Mouse (Mus musculus): ENCODE measurements around the gene Pklr.
"Not testable (repeated sequence)": the region's sequence is repeated elsewhere in the genome, so short reads cannot be mapped to it uniquely, and the experiment has no call there.

Gene Pklr

GRCm38 (mm10) chr3:89124241-89124640 lies 11.7 kb upstream of the Pklr start:
- DNase-seq, result no peak

DNA sequence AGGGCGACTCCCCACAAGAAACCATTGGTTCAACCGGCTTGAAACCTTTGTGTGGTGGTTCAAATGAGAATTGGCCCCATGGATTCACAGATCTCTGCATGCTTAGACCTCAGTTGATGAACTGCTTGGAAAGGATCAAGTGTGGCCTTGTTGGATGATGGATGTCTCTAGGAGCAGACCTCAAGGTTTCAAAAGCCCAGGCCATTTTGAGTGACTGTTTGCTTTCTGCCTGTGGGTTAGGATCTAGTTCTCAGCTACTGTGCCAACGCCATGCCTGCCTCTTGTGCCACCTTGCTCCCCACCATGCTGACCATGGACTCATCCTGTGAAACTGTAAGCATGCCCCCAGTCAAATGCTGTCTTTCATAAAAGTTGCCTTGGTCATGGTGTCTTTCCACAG lies 10.0 kb upstream of the Pklr start:
- DNase-seq, result no peak

GRCm38 (mm10) chr3:89129908-89130307 lies 6.0 kb upstream of the Pklr start:
- DNase-seq, result no peak

DNA sequence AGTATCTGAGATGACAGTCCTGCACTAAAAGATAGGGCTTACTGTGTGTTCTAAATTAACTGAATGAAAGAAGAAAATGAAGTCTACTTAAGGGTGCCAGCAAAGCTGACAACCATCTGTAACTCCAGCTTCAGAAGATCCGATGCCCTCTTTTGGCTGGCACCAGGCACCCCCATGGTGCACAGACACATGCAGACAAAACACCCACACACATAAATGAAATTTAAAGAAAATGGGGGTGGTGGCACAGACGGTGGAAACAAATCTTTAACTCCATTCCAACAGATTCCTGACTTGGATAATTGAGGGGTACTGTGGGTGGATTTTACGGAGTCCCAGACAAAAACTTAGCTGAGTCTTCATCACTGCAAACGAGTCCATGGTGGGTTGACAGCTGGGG lies 4.1 kb upstream of the Pklr start:
- no peak for DNase-seq

- DNase-seq, result peak; percentile 7 to 22
Measured at GRCm38 (mm10) chr3:89132285-89133062, 3.5 kb upstream of the Pklr start.

DNA sequence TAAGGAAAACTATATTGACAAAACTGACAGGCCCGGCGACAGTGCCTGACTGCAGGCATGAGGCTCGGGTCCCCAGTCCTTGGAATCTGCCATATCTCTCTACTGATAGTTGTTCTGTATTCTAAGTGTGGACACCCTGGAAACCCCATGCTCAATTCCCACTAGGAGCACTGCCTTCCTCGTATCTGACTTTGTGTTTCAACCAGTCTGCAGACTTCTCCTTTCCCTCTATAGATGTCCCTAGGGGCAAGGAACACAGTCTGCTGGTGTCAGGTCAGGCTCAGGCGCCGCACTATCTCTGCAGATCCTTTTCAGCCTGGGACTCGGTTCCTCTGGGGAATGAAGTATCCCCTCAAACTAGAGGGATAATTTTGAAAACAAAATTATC lies 2.9 kb upstream of the Pklr start:
- no peak for DNase-seq

DNA sequence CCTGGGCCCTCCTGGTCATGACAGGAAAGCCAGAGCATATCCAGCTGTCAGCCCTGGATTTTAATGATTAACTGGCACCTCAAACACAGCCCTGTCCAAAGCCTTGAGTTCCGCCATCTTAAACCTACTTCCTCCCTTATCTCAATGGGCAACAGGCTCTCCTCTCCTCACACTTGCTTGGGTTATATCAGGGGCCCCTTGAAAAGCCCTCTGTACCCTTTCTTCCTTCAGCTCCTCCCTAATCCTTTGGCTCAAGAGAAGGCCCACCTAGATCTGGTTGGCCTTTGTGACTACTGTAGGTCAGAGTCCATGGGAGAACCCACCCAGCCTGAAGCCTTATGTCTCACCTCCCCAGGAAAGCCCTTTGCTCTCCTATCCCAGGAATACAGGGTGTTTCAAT lies 2.2 kb upstream of the Pklr start:
- DNase-seq, result no peak

DNA sequence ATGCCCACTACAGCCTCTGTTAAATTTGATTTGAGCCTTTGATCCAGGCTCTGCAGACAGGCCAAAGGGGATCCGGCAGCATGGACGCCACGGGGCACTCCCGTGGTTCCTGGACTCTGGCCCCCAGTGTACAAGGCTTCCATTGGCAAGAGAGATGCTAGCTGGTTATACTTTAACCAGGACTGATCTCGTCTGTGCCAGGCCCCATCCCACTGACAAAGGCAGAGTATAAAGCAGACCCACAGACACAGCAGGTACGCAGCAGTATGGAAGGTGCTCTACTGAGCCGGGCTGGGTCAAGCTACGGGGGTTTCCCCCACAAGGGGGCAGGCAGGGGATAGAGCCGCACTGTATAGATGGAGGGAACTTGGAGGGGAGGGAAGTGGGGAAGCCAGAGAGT lies 423 bp downstream of the Pklr start:
- DNase-seq, result peak; percentile 57 to 62

GRCm38 (mm10) chr3:89144821-89145220 lies 8.9 kb downstream of the Pklr start:
- no peak for DNase-seq

GRCm38 (mm10) chr3:89145566-89145965 lies 9.6 kb downstream of the Pklr start:
- no peak for DNase-seq

- DNase-seq, result no peak
Measured at GRCm38 (mm10) chr3:89147101-89147978, 11.4 kb downstream of the Pklr start.

DNA sequence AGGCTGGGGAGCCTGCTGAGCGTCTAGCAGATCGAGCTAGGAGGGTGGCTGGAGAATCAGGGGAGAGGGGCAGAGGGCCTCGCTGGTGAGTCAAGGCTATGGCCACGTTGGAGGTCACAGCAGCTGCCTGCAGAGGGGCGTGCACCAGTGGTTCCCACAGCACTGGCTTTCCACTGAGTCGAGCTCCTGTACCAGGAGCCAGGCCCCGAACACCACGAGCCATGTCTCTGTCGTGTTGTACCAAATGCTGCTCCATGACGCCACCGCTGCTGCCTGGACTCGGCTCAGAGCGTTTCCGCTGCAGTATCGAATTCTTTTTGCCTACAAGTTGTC lies 12.0 kb downstream of the Pklr start:
- no peak for DNase-seq

- DNase-seq, result no peak
Measured at GRCm38 (mm10) chr3:89148567-89148966, 12.6 kb downstream of the Pklr start.

- DNase-seq, result no peak
Measured at GRCm38 (mm10) chr3:89152084-89152835, 16.3 kb downstream of the Pklr start.

DNA sequence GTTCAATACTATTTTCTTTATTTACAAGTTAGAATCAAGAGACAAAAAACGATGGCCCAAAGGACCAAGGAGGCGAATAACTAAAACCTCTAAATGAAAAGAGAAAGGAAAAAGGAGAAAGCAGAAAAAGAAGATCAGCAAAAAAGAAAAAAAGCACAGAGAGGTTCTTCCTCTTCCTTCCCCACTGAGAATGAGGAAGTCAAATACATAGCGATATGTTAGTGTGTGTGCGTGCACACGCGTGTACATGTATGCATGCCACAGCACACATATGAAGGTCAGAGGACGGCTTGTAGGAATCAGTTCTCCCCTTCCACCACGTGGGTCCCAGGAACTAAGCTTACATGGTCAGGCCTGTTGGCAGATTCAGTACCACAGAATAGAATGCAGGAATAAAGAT lies 21.0 kb downstream of the Pklr start:
- DNase-seq, result no peak

DNA sequence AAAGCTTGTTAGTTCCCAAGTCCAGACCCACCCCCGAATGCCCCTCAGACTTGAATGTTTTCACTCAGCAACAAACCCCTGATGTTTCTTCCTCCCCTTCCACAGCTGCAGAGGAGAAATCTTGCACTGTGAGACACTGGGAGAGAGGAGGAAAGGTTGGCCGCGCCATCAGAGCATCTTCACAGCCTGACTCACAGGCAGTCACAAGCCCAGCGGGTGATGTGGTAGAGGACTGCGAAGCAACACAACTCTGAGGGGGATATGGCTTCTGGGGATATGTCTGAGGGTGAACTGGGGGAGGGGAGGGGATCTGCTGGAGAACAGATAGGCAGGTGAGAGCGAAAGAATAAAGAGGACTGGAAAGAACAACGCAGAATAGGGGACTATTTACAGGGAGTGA lies 22.7 kb downstream of the Pklr start:
- DNase-seq, result no peak

- DNase-seq, result peak; percentile 39 to 41
Measured at GRCm38 (mm10) chr3:89159211-89159610, 23.3 kb downstream of the Pklr start.

DNA sequence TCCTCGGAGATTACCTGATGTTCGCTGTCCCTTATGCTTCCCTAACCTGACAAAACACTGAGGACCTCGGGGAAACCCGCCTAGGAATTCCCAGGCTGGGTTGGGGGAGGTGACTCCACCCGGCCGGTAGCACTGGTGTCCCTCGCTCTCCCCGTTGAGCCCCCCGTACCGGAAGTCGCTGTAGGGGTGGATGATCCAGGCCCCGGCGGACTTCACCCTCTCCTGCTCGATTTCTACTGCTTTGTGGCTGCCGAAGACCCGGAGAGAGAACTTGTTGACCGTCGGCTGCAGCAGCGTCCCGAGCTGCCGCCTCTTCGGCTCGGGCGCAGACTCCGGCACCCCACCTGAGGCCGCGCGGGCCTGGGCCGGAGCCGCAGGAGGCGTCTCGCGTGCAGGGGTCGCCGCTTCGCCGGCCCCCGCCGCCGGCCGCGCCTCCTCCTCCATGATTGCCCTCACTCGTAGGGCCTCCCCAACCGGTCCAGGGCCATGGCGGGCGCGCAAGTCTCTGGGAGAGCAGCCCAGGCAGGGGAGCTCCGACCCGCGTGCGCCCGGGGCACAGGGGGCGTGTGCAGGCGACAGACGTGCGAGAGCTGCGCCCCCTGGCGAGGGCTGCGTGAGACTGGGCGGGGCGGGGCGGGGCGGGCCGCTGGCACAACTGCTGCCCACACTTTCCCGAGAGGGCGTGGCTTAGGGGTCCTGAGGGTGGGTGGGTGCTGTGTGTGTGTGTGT lies 23.8 kb downstream of the Pklr start, which contains the start of gene Hcn3:
TSS of gene Hcn3 (minus strand) at position 581 of the 729 bp plus-strand sequence.
- DNase-seq, result peak; percentile 78 to 82

DNA sequence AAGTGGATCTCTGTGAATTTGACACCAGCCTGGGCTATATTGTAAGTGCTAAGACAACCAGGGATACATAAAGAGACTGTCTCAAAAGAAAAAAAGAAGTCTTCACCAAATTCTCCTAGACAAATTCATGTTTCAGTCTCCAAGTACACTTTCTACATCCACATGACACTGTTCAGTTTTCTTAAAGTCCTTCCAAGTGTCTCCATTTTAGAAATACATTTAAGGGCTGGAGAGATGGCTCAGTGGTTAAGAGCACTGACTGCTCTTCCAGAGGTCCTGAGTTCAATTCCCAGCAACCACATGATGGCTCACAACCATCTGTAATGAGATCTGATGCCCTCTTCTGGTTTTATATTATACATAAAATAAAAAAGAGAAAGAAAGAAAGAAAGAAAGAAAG lies 25.3 kb downstream of the Pklr start:
- not testable (repeated sequence) for DNase-seq

GRCm38 (mm10) chr3:89161786-89162185 lies 25.8 kb downstream of the Pklr start:
- no peak for DNase-seq

DNA sequence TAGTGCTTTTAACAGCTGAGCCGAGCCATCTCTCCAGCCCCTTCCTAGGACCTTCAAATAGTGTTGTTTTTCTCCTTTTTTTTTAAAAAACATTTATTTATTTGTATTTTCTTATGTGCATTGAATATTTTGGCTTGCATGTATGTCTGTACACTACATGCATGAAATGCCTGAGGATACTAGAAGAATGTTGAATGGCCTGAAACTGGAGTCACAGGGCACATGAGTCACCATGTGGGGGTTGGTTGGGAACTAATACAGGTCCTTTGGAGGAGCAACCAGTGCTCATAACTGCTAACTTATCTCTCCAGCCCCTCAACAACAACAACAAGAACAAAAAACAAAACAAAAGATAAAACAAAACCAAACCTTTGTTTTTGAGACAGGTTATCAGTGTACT lies 27.2 kb downstream of the Pklr start:
- no peak for DNase-seq

DNA sequence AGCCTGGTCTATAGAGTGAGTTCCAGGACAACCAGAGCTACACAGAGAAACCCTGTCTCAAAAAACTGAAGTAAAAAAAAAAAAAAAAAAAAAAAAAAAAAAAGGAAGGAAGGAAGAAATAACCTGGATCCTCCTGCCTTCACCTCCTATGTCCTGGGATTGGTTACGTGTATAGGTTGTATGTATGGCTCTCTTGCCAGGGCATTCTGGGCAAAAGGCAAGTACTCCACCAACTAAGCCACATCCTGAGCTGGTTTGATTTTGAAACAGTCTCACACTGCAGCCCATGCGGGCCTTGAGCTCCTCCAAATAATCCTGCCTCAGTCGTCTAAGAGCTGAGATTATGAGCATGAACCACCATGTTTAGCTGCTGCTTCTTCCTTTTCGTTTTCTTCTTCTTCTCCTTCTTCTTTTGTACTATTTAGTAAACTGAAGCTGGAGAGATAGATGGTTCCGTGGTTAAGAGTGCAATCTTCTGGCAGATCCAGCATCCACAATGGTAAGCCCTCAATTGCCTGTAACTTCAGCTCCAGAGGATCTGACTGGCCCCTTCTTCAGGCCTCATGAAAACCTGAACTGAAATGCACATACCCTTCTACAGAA lies 27.8 kb downstream of the Pklr start:
- DNase-seq, result no peak
